Mouse (Mus musculus) kidney, postnatal 0 days (tissue): ENCODE measurements around the gene Gipc1. TPM values are rescaled to one million over a fixed set of nuclear protein-coding genes. Genes with fewer than 3 reads are reported as not detected.
A peak's percentile ranks its signal among the peaks of the same experiment; 100 is the strongest.

Experiments used
- ATAC-seq: fragments of 200-750 bp; cut with Nextera tagmentation; replicated peaks from 2 replicates; pipeline ENCODE4 v1.8.0; 2017; ENCODE audit warnings: low read depth, moderate number of reproducible peaks, moderate TSS enrichment, moderate library complexity; ENCODE audit not compliant: low FRiP score
- DNase-seq: peaks from one replicate; pipeline ENCODE4 v3.0.0-alpha.2; 2016; ENCODE audit warnings: low spot score
- H3K27ac ChIP-seq: fragments of 300-500 bp; sonication (generic); 2 replicates; pipeline ENCODE4 v1.5.1; 2014; ENCODE audit warnings: mild to moderate bottlenecking
- H3K27me3 ChIP-seq: fragments of 300-500 bp; sonication (generic); 2 replicates; pipeline ENCODE4 v1.6.1; 2014; ENCODE audit warnings: low read length, mixed read lengths; ENCODE audit not compliant: insufficient read depth
- H3K36me3 ChIP-seq: fragments of 300-500 bp; sonication (generic); 2 replicates; pipeline ENCODE4 v1.6.1; 2014; ENCODE audit warnings: low read length, mixed read lengths; ENCODE audit not compliant: insufficient read depth
- H3K4me1 ChIP-seq: fragments of 300-500 bp; sonication (generic); replicated peaks from 2 replicates; pipeline ENCODE4 v1.6.1; 2014; ENCODE audit warnings: antibody characterized with exemption, low read length, mixed read lengths; ENCODE audit not compliant: insufficient read depth
- H3K4me2 ChIP-seq: fragments of 300-500 bp; sonication (generic); 2 replicates; pipeline ENCODE4 v1.6.1; 2014; ENCODE audit warnings: mild to moderate bottlenecking, low read length, moderate library complexity, mixed read lengths
- H3K4me3 ChIP-seq: fragments of 300-500 bp; sonication (generic); replicated peaks from 2 replicates; pipeline ENCODE4 v1.5.1; 2014; ENCODE audit warnings: low read depth, low read length
- H3K9ac ChIP-seq: fragments of 300-500 bp; sonication (generic); 2 replicates; pipeline ENCODE4 v1.6.1; 2014; ENCODE audit warnings: low read depth, low read length
- H3K9me3 ChIP-seq: fragments of 300-500 bp; sonication (generic); replicated peaks from 2 replicates; pipeline ENCODE4 v1.6.1; 2016; ENCODE audit warnings: low read length, inconsistent platforms, mixed read lengths
- CTCF ChIP-seq: IDR thresholded peaks from 2 replicates; pipeline ENCODE4 v1.5.1; 2016; ENCODE audit warnings: antibody characterized with exemption, low read depth, mild to moderate bottlenecking, moderate library complexity
- WGBS: fragments of 180-500 bp; shearing (Covaris S2); extraction: QIAGEN DNeasy Blood & Tissue Kit; methylation state at CpG from one replicate; pipeline ENCODE4 v1.1.7; 2014; 5-methylcytosine and 5-hydroxymethylcytosine counted together
- polyA plus RNA-seq: library from polyadenylated mRNA; unstranded; fragments of >200 nt; fragmentation: Nextera tagmentation; extraction: Ambion mirVana; gene quantifications from 2 replicates; pipeline ENCODE4 v1.2.1, GENCODE M21; 2015

The Gipc1 gene
- polyA plus RNA-seq, 1 experiment from 2014 or later, result 197 TPM

DNA sequence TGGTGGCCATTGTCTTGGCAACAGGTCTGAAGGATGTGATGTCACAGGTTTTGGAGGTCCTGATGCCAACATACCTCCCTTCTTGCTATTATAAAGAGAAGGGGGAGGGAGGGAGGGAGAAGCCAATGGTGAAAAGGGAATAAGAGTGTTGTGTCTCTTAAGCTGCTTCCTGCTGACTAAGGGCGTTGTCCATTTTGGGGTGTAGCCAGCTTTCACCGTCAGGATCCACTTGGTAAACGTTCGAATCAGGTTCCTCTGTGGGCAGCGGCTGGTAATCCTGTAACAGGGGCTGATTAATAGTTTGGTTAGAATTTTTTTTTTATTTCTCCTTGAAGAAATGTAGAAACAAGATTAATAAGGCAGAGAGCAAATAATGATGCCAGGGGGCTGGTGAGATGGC is 12.8 kb upstream of the Gipc1 start:
- no peaks in the 10 kb centered on the region for H3K36me3 ChIP-seq
- 64% methylated on average over 5 of the region's 5 CpGs for WGBS
- 0 out of 2 replicates have a peak, but pooled peaks cover 4% of the 10 kb centered on the region for H3K9me3 ChIP-seq
- no peak for TF ChIP-seq CTCF
- no peak overlapping the region for H3K27ac ChIP-seq
- DNase-seq (no peak), ATAC-seq (no peak)
- no peaks in the 10 kb centered on the region for H3K27me3 ChIP-seq
- no peak overlapping the region for H3K4me3 ChIP-seq
- no peak overlapping the region for H3K9ac ChIP-seq
- H3K4me2 ChIP-seq, result no peak overlapping the region
- no peaks in the 10 kb centered on the region for H3K4me1 ChIP-seq

DNA sequence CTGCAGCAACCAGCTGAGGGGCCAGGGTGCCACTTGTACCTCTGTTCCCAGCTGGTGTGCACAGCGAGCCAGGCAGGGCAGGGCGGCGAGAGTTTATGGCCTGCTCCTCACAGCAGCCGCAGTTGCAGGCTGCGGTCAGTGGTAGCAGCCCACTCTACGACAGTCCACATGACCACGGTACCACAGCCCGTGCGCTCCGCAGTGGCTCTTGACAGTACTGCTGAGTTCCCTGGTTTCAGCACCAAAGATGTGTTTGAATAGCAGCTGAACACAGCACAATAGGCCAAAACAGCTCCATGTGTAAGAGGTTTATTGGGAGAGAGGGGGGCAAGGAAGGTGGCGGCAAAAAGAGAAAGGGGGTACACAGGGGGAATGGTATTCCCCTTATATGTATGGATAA is 5.0 kb upstream of the Gipc1 start:
- H3K4me1 ChIP-seq, result no peaks in the 10 kb centered on the region
- ATAC-seq, result no peak
- no peak for TF ChIP-seq CTCF
- no peak for DNase-seq
- no peak overlapping the region for H3K27ac ChIP-seq
- H3K9ac ChIP-seq, result no peak overlapping the region
- H3K27me3 ChIP-seq, result no peaks in the 10 kb centered on the region
- H3K4me2 ChIP-seq, result no peak overlapping the region
- no peak overlapping the region for H3K4me3 ChIP-seq
- WGBS, result 95% methylated on average over 11 of the region's 11 CpGs
- no peaks in the 10 kb centered on the region for H3K36me3 ChIP-seq
- H3K9me3 ChIP-seq, result no peaks in the 10 kb centered on the region

DNA sequence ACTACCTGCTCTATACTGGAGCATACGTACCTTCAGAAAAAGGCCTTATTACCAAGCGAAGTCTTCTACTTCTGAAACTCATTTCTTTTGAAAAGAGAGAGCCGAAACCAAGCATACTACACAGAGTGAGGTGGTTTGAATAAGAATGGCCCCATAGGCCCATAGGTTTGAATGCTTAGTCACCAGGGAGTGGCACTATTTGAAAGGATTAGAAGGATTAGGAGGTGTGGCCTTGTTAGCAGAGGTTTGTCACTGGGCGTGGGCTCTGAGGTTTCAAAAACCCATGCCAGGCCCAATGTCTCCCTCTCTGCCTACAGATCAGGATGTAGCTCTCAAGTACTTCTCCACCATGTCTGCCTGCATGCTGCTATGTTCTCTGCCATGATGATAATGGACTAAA is 4.4 kb upstream of the Gipc1 start:
- no peak for TF ChIP-seq CTCF
- no peak overlapping the region for H3K4me3 ChIP-seq
- no peak overlapping the region for H3K9ac ChIP-seq
- DNase-seq (no peak), ATAC-seq (no peak)
- H3K27ac ChIP-seq, result no peak overlapping the region
- H3K9me3 ChIP-seq, result no peaks in the 10 kb centered on the region
- H3K4me2 ChIP-seq, result no peak overlapping the region
- 94% methylated on average over 4 of the region's 4 CpGs for WGBS
- H3K27me3 ChIP-seq, result no peaks in the 10 kb centered on the region
- no peaks in the 10 kb centered on the region for H3K36me3 ChIP-seq
- H3K4me1 ChIP-seq, result no peaks in the 10 kb centered on the region

DNA sequence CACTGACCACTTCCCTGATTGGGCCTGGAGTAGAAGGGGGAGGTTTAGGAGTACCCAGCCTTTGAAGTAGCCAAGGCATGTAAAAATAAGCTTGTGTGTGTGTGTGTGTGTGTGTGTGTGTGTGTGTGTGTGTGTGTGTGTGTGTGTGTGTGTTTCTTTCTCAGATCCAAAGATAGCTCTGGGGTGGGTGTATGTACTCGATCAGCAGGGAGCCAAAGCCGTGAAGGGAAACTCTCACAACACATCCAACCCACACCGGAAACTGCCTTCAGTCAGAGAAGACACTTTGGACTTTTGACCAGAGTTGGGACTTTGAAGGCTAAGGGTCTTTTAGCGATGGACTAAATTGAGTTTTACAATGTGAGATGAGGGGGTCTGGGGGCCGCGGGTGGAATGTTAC is 2.8 kb upstream of the Gipc1 start:
- no peak overlapping the region for H3K4me3 ChIP-seq
- no peak overlapping the region for H3K9ac ChIP-seq
- no peak for DNase-seq
- H3K36me3 ChIP-seq, result no peaks in the 10 kb centered on the region
- H3K4me2 ChIP-seq, result no peak overlapping the region
- no peaks in the 10 kb centered on the region for H3K27me3 ChIP-seq
- H3K4me1 ChIP-seq, result peaks cover 10% of the 10 kb centered on the region; the same call in 1 of the 2 replicates
- H3K27ac ChIP-seq, result no peak overlapping the region
- 88% methylated on average over 6 of the region's 6 CpGs for WGBS
- TF ChIP-seq CTCF, result no peak
- ATAC-seq, result no peak
- no peaks in the 10 kb centered on the region for H3K9me3 ChIP-seq

DNA sequence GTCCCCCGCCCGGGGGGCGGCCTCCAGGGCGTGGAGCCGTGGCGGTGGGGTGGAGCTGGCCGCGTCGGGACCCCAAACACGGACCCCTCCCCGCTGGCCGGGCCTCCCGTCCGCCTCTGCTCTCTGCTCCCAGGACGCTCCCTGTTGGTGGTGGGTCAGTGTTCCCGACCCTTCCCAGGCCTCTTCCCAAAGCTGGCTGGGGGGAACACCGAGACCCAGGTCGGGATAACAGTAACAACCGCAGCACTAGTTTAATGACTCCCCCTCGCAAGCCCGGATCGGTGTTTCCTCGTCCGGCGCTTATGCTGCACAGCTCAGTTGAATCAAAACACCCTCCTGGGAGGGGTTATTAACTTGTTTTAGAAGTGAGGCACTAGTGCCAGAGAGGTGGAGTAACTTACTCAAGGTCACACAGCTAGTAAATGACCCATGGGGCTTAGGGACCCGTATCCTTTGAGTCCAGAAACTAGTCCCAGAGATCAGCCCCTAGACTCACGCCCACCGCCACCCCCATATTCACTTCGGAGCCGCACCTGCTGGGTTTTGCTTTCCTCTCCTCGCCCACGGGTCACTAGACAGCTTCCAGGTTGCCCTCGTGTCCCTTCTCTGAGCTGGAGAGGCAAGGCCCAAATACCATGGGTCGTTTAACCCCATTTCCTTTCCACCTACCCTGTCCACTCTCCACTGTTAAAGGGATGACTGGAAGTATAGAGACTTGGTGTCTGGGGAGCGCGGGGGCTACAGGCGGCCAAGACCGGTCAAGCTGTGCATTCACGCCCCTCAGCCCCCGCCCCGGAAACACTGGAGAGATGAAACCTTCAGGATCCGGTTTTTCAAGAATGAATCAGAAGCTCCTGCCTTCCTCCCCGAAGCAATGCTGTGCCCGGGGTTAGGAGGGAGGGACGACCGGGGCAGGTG is 526 bp downstream of the Gipc1 start:
- Histone ChIP-seq H3K4me1 (peaks cover 10% of the 10 kb centered on the region; the same call in 1 of the 2 replicates), H3K9me3 (no peaks in the 10 kb centered on the region), H3K4me2 (peak overlapping the region; percentile 78), H3K27ac (peak overlapping the region; percentile 90), H3K27me3 (no peaks in the 10 kb centered on the region), H3K4me3 (peak overlapping the region; percentile 96), H3K9ac (peak overlapping the region; percentile 92), H3K36me3 (no peaks in the 10 kb centered on the region)
- DNase-seq (peak; percentile 61), ATAC-seq (peak; percentile 23; the same call in 1 of the 2 replicates)
- no peak for TF ChIP-seq CTCF
- 1% methylated on average over 46 of the region's 46 CpGs for WGBS

DNA sequence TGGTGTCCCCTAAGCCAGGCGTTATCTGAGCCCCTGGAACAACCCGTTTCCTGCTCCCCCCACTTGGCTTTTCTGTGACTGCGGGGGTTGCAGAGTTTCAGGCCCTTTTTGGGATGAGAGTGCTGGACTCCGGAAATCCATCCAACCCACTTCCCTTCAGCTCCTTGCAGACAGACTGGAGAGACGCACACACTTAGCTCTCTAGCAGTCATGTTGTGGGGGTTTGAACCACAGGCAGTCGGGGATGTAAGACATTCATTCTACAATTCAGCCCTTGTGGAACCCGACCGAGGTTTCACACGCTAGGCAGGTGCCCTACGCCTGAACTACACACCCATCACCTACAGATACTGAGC is 1.2 kb downstream of the Gipc1 start:
- Histone ChIP-seq H3K9me3 (no peaks in the 10 kb centered on the region), H3K27me3 (no peaks in the 10 kb centered on the region), H3K36me3 (no peaks in the 10 kb centered on the region), H3K27ac (peak overlapping the region; percentile 90), H3K4me3 (peak overlapping the region; percentile 96), H3K9ac (peak overlapping the region; percentile 92), H3K4me2 (peak overlapping the region; percentile 78), H3K4me1 (peaks cover 10% of the 10 kb centered on the region; the same call in 1 of the 2 replicates)
- no peak for TF ChIP-seq CTCF
- peak; percentile 21 for DNase-seq
- WGBS, result 28% methylated on average over 10 of the region's 10 CpGs
- no peak for ATAC-seq
